Mouse (Mus musculus): Measurements from ENCODE around the gene Asns. TPM values are rescaled to one million over a fixed set of nuclear protein-coding genes. Genes with fewer than 3 reads are reported as not detected.

Gene Asns
- polyA plus RNA-seq (2014; fragmentation: Illumina TruSeq; extraction: RNeasy Lipid Tissue Mini Kit (QIAGEN cat#74804); ENCODE audit: low replicate concordance): 20.2 TPM

DNA sequence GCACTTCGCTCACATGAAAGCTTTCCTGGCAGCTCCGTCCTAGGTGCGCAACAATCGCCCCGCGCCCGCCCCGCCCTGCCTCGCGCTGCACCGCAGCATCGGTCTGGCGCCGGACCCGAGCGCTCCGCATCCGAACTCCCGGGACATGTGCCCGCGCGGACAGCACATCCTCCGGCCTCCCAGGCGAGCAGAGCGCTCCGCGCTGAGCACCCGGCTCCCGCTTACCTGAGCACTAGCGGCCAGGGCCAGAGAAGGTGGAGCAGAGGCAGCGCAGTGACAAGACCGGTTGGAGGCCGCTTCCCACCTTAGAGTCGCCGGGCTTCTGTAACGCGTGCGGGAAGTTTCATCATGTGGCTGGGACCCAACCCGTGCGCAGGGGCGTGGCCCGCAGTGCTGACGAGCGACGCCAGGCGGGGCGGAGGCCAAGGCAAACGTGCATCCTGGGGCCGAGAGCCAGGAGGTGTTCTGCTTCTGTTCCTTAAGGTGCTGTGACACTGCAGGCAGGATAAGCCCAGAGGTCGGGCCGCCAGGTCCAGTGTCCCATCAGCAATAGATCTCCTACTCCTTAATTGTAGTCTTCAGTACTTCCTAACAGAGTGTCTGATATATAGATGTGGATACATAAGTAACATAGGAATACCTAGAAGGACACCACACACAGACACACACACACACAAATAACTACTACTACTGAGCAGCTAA is at the start of gene Asns:
Gene Asns, minus strand, starts transcription at position 371 of the 702 bp plus-strand sequence.

Other genes starting within 250 kb of the Asns start
- 22.1 TPM for gene Tac1, start 138.4 kb downstream of the Asns start, polyA plus RNA-seq (2014; fragmentation: Illumina TruSeq; extraction: RNeasy Lipid Tissue Mini Kit (QIAGEN cat#74804); ENCODE audit: low replicate concordance)
- gene C1galt1, start 151.6 kb upstream of the Asns start, polyA plus RNA-seq (2014; fragmentation: Illumina TruSeq; extraction: RNeasy Lipid Tissue Mini Kit (QIAGEN cat#74804); ENCODE audit: low replicate concordance): 133 TPM